Mouse (Mus musculus) mesoderm, embryonic 11.5 days (tissue): Measurements from ENCODE around the gene Hoxd11.

Source experiments
- DNase-seq: peaks from one replicate; pipeline ENCODE4 v3.0.0-alpha.2; 2012; ENCODE audit warnings: low read depth, low spot score

The Hoxd11 gene

DNA sequence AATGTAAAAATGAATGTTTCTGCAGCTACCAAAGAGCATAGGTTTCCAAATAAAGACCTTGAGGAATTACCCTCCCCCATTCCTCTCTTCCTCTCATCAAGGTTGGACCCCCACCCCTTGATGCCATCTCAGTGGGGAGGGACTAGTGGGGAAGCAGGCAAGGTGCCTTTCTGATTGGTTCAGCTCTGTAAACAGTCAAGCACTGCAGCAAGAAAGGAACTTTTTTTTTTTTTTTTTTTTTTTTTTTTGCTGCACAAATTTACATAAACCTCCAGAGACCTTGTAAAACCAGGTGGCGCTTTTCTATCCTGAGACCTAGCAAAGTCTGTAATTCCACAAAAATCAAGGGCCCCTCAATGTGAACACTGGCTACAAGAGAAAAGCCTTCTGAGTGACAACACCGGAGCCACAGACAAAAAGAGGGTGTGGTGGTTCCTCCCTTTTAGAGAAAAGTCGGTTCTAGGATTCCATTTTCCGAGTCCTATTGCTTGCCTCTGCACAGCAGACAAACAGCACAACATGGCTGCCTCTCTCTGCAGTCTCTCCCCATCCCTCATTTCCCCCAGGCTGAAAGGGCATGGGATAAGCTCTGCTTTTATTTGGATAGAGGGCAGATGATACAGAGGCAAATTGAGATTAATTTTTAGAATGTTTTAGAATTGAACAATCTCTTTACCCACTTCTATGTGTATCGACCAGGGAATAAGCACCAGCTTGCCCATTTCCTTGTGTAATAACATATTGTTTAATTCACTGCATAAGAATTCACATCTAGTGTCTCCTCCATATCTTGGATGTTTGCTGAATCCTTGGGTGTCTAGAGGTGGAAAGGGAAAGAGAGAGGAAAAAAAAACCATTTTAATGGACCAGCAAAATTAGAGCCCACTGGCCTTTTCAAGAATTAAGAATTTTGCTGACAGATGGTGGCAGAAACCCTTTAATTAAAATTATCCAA, 30.4 kb downstream of the Hoxd11 start:
- no peak for DNase-seq

DNA sequence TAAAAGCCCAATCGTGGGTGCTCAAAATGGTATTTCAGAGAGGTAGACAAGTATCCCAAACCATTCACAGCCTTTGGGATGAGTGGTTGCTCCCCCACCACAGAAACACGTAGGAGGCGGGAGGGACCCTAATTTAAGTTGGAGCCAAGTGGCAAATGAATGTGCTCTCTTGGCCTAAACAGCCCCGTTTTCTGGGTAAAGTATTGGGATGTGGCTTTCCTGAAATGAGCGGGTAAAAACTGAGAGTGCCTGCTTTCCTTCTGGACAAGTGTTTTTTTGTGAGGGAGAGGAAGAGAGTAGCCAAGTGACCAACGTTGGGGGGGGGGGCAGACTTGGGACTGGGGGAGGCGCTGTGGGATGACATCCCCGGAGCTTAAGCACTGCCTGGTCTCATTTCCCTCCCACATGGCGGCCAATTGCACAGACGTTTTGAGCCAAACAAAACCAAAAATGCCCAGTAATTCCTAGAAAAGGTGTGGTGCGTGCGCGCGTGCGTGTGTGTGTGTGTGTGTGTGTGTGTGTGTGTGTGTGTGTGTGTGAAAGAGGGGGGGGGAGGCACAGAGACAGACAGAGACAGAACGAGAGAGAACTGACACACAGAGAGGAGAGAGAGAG, 31.7 kb downstream of the Hoxd11 start:
- DNase-seq = no peak

DNA sequence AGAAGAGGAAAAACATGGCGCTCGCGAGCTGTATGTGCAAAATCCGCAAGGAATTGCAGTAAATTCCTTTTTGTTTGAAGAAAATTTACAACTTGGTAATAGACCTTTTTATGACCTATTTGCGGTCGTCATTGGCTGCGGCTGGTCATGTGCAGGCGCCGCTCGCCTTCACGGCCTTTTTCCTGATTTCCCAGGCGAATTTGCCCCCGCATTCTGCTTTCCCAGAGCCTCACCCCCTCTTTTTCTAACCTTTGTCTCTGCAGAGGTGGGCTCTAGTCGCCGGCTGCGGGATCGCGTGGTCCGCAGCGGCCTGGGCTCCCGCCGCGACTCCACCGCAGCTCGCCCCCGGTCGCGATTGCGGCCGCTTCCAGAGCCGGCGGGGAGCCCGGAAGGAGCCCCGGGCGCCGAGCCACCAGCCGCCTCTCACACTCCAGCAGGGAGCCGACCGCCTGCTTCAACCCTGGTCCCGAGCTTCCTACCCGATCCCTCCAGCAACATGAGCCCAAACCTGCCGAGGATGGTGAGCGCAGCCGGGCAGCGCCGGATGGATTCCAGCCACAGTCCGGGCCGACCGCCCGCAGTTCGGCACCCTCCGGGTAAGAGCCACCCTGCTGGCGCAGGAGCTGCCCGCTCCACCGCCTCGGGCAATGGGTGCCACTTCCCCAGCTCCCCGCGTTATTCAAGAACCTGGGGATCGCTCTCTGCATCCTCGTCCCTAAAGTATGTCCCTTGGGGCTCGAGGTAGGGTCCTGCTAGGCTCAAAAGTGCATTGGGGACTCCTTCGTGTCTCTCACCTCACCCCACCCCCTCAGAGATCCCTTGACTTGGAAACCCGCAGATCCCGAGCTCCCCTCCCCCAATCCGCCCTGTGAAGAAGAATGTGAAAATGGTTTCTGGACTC, 32.6 kb downstream of the Hoxd11 start, which contains the start of the genes Hoxd3 and Hoxd4:
TSS of gene Hoxd3 (plus strand) at position 207 of the 901 bp plus-strand sequence.
TSS of gene Hoxd4 (plus strand) at position 209 of the 901 bp plus-strand sequence.
- DNase-seq = peak; percentile 91

DNA sequence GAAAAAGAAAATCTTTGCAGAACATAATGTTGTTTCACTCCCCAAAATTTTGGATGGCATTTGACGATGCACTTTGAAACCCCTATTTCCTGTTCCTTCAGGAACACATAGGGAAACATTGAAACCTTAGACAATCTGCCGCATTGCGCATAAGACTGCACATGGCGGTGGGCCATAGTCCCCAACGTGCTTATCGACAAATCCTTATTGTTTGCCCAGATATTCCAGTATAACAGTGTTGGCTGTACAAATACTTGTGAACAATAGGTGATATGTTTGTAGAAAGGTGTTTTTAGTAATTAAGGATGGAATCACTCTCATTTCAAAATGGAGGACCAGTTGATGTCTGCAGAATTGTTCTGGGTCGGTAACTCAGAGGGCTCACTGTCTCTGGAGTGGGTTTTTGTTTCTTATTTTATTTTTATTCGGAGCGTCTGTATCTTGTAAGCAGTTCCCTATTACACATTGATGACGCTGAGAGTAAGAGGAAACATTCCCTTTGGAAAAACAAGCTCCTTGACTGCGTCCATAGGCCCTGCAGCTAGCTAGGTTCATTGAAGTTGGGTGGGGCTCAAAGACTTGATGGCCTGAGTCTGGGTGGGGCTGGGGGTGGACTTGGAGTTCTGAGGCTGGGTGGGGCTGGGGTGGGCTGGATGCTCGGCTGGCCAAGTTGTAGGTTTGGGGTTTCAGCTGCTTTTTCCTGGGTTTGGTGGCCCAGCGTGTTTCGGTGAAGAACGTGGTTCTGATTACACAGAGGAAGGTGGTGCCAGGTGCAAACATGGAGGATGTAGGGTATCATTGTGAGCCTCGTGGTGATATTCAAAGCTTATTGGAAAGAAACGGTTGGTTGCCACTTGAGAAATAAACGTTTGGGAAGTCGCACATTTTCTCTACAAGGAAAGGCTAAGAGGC, 34.1 kb downstream of the Hoxd11 start:
- no peak for DNase-seq

DNA sequence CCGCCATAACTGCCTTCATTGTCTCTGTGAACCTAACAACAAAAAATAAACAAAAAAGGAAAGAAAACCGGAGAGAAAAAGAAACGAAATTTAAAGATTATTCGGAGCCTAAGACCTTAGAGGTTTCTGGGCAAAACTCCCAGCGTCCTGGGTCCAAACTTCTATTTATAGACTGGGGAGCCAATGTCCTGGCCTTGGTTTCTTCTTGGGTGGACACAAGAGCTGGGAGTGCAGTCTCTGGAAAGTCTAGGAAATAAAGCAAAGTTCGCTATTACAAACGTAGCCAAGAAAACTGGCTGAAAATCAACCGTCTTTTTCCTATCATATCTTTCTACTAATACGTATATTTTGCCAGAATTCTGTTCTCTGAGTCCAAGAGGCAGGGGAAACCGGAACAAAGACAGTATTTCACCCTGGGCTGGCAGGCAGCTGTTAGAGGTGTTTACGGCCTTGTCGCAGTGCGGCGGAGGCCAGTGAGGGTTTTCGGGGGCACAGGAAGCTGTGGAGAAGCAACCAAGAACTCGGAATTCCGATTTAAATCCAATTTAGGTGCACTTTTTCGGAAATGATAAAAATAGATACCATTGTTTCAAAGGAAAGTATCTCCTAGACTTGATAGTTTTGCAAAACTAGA, 34.9 kb downstream of the Hoxd11 start:
- DNase-seq = no peak

DNA sequence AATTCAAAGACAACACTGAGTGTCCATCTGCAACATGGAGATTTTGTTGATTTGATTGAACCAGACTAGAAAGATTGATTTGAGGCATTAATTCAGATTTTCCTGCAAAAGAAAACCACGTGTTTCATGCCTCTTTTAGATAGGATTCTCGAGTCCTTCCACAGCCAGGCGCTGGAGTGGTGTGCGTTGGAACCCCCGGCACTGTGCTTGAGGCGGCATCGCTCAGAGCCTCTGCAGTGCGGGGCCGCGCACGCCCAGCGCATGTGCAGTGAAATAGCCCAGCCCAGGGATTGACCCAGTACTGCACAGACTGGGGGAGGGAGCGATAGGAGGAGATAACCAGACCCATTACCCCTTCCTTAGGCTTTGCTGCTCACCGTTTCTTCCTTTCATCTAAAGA, 35.5 kb downstream of the Hoxd11 start:
- DNase-seq = peak; percentile 85

DNA sequence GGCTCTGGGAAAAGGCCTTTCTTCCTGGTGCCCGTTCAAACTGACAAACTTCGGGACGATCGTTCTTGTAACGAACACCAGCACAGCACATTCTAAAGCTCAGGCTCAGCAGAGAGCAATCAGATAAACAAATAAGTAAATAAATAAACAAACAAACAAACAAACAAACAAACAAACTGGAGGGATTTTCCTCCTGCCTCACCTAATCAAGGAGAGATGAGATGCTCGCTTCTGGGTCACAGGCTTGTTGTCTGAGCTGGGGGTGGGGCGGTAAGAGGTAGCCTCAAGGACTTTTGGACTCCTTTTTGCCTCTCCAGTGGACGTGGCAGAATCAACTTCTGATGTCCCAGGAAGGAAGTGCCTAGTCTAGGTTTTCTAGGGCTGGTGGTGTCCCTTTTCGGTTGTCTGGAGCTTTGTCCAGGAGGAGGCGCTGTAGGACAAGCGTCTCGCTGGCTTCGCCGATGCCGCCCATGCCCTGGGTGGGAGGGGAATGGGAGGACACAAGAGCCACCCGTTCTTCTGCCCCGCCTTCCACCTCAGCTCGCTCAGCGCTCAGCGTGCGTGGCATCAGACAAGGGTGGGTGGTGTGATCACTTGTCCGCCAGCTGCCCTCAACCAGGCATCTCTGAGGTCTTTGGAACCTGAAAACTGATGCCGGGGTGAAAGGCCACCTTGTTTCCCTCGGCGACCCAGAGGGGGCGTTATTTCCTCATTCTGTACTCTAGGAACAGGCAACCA, 36.3 kb downstream of the Hoxd11 start:
- peak; percentile 97 for DNase-seq

DNA sequence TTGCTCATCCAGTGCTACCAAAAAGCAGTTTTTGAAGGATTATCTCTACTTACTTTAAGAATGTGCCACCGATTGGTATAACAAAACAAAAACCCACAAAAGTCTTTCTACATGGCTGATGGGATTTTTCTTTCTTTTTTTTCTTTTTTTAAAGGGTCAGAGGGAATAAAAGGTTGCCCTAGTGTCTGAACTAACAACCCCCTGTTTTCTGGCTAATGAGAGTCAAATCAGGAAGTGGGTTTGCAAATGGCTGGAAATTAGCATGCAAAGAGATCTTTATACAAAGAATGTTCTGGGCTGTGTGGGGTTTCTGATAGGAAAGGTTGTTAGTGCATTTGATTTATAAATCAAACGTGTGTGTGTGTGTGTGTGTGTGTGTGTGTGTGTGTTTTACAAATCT, 41.0 kb downstream of the Hoxd11 start:
- DNase-seq = no peak

DNA sequence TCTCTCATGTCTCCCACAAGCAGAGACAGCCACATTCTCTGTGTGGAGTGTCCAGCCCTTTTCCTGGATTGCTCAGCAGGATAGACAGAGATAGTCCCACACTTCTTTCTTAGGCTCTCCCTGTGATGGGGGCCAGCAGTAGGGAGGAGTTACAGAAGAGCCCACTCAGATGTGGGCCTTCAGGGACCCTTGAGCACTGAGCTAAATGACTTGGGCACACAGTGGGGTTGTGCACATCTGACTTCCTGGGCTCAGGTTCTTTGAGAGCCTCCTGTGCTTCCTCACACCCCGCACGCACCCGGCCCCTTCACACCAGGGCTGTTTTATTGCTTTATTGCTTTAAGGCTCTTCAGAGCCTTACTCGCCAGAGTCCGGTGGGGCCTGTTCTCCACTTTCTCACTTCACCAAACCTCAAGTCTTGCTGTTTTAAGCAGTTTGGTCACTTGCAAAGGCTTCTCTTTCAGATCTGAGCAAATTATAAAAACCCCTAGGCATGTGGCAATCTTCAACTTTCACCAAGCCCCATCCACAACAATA, 41.7 kb downstream of the Hoxd11 start:
- no peak for DNase-seq

DNA sequence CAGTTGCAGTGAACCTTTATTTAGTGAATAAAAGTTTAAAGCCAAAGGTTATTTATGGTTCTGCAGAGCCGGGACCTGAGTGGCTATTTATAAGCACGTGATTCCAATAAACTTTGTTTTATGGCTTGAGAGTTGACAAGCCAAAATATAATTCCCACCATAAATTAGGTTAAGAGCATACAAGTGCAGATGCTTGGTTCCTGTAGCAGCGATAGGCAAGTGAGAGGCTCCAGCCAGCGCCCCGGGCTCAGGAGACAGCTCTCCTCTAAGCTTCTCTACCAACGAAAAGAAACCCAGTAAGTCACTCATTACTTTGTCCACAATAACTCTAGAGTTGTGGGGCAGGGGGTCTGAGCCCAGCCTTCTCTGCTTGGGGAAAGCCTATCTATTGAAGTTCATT, 42.5 kb downstream of the Hoxd11 start:
- no peak for DNase-seq

DNA sequence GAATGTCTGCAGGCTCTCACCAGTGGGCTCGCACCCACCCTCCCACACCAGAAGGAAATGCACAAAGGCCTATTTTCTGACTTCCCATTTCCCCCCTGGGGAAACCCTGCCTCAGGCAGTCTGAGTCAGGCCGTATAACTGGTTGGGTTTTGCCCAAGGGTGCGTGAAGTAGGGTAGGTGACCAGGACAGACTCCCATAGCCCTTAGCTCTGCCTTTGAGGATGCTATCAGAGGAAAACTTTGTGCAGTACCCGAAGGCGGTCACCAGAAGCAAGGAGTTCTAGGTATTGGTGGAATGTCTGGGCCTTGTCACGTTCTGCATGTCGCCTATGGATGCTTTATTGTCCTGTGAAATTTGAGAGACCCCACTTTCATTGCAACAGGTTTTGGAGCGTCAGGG, 43.6 kb downstream of the Hoxd11 start:
- no peak for DNase-seq

DNA sequence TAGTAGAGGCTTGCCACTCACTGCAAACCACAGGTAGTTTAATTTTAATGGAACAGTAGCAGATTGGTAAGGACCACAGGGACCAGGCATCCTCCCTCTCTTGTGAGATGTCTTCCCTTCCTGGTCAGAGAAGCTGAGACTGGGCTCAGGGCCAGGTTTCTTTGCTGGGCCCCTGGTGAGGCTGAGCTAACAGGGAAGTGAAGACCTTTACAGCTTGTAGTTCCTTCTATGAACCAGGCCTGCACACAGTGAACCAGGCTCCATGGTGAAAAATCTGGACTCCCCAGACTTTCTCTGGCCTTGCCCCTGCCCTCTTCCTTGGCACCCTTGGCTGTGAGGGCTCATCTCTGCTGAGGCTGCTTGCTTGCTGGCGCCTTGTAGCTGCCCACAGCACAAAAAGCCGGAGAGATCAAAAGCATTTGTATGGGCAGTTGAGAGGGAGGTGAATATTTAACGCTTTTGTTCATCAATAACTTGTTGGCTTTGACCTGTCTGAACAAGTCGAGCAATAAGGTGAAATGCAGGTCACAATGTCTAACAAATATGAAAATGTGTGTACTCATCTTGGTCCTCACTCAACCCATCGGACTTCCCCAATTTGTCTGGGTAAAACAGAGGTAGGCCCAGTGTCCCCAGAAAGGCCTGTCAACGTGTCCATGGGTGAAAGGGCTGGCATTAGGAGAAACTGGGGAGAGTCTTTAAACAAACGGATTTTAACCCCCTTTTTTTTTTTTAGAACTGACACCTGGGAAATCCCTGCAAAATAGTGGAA, 45.1 kb downstream of the Hoxd11 start:
- no peak for DNase-seq

DNA sequence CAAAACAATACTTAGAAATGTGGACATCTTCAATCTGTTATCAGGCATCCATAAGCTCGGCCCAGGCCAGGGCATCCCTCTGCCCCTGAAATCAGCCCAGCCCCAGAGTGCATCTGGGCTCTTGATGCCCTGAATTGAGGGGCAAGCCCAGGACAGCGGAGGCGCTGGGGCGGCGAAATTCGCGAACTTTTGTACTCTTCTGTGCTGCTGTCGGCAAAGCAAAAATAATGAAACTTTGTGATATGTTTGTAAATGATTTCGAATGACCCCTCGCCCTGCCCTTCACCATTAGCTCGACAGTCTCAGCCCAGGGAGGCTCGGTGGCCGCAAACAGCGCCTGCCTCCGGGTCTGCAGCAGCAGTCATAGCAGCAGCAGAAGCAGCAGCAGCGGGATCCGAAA, 45.8 kb downstream of the Hoxd11 start:
- DNase-seq = no peak

DNA sequence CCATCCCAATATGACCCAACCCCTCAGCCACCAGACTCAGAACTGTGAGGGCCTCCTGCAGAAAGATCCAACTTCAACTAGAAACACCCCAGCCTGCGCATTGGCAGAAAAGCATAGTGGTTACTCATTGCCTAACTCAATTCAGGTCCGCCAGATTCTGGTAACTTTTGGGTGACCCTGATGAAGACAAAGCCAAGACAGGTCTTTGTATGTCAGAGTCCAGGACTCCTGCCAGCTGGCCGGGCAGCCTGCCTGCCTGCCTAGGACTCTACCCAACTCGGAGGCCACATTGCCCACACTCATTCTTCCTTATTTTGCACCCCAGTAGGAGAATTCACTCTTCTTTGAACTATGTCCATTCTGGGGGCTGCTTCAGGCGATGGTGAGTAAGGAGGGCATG, 47.2 kb downstream of the Hoxd11 start, which contains the start of gene Gm28230:
TSS of gene Gm28230 (plus strand) at position 178 of the 400 bp plus-strand sequence.
- no peak for DNase-seq

DNA sequence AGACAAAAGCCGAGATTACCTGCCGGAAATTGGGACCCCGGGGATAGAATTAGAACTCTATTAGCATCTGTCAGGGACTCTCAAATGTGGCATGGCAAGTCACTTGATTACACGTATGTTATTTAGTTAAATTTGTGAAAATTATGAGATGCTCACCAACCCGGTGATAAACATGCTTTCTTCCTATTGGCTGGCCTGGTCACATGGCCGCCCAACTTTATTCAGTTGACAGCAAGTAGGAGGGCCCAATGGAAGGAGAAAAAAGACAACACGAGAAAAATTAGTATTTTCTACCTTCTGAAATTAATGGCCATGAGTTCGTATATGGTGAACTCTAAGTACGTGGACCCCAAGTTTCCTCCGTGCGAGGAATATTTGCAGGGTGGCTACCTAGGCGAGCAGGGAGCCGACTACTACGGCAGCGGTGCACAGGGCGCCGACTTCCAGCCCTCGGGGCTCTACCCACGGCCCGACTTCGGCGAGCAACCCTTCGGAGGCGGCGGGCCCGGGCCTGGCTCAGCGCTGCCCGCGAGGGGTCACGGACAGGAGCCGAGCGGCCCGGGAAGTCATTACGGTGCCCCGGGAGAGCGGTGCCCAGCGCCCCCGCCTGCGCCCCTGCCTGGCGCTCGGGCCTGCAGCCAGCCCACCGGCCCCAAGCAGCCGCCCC, 47.7 kb downstream of the Hoxd11 start:
- no peak for DNase-seq

DNA sequence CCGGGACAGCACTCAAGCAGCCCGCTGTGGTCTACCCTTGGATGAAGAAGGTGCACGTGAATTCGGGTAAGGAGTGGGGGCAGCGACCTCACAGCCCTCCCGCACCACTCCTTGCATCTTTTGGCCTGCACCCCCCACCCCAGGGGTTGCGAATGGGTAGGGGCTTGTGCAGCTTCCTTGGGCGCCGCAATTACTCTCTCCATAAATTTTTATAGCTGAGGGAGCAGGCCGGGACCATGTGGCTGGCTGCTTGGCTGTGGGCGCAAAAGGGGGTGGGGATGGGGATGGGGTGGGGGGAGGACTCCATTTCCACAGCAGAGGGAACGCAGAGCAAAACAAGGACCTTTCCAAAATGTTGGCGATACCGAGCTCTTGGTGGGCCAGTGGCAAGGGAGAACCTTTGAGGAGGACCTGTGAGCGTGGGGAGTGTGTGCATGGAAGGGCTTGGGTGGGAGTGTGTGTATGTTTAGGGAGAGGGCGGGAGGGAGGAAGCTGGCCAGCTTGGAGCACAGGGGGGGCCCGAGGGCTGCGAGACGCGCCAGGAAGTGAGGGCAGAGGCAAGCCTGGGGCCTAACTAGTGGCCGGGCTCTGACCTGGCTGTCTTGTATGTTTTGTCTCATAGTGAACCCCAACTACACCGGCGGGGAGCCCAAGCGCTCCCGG, 48.4 kb downstream of the Hoxd11 start:
- no peak for DNase-seq

DNA sequence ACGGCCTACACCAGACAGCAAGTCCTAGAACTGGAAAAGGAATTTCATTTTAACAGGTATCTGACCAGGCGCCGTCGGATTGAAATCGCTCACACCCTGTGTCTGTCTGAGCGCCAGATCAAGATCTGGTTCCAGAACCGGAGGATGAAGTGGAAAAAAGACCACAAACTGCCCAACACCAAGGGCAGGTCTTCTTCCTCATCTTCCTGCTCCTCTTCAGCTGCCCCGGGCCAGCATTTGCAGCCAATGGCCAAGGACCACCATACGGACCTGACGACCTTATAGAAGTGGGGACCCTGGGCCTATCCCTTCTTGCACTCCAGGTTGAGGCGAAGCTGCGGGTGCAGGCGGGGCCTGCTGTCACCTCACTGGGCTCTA, 48.9 kb downstream of the Hoxd11 start:
- DNase-seq = no peak
